Mouse (Mus musculus): ENCODE measurements around the gene Taar7d. TPM values are rescaled to one million over a fixed set of nuclear protein-coding genes. Genes with fewer than 3 reads are reported as not detected.

Gene Taar7d
- total RNA-seq, 2 experiments from 2014 or later, result not detected

Other genes starting within 250 kb of the Taar7d start
- 100 to 1,000 TPM; 259 to 319 TPM for gene Rps12, start 239.9 kb upstream of the Taar7d start, total RNA-seq (2021)
- 10 to 100 TPM; 24.4 to 26.0 TPM for gene Slc18b1, start 230.2 kb upstream of the Taar7d start, total RNA-seq (2021)
- not detected for gene Vnn3, start 175.8 kb upstream of the Taar7d start, total RNA-seq (2021)
- gene Vnn1, start 132.5 kb upstream of the Taar7d start, total RNA-seq (2021), result under 1 TPM; 0.36 to 0.69 TPM
- gene Taar1, start 106.9 kb upstream of the Taar7d start, total RNA-seq (2021), result not detected
- not detected for gene Taar2, start 88.7 kb upstream of the Taar7d start, total RNA-seq (2021)
- under 1 TPM in 1 of 2 experiments, not detected in 1; 0.34 TPM for gene Taar3, start 77.7 kb upstream of the Taar7d start, total RNA-seq (2021)
- gene Taar4, start 66.7 kb upstream of the Taar7d start, total RNA-seq (2021), result not detected
- not detected for gene Taar5, start 56.5 kb upstream of the Taar7d start, total RNA-seq (2021)
- gene Taar6, start 41.6 kb upstream of the Taar7d start, total RNA-seq (2021), result not detected
- gene Taar7a, start 33.7 kb upstream of the Taar7d start, total RNA-seq (2021), result not detected
- gene Taar7b, start 27.3 kb upstream of the Taar7d start, total RNA-seq (2021), result not detected
- gene Taar7e, start 10.4 kb downstream of the Taar7d start, total RNA-seq (2021), result not detected
- not detected for gene Taar7f, start 22.3 kb downstream of the Taar7d start, total RNA-seq (2021)
- gene Taar8a, start 49.3 kb downstream of the Taar7d start, total RNA-seq (2021), result not detected
- gene Taar8b, start 65.1 kb downstream of the Taar7d start, total RNA-seq (2021), result not detected
- not detected for gene Taar8c, start 74.7 kb downstream of the Taar7d start, total RNA-seq (2021)
- not detected for gene Taar9, start 82.3 kb downstream of the Taar7d start, total RNA-seq (2021)
- 100 to 1,000 TPM; 190 to 199 TPM for gene Stx7, start 122.1 kb downstream of the Taar7d start, total RNA-seq (2021)
- gene Moxd1, start 196.3 kb downstream of the Taar7d start, total RNA-seq (2021), result 1 to 10 TPM; 7.3 to 9.3 TPM